Mouse (Mus musculus): ENCODE results near the gene Rasal2. TPM values are rescaled to one million over a fixed set of nuclear protein-coding genes. Genes with fewer than 3 reads are reported as not detected.
A peak's percentile ranks its signal among the peaks of the same experiment; 100 is the strongest.

Rasal2 gene
- total and polyA plus RNA-seq, 3 experiments = 1.5 to 3.2 TPM; not detected in 1

DNA sequence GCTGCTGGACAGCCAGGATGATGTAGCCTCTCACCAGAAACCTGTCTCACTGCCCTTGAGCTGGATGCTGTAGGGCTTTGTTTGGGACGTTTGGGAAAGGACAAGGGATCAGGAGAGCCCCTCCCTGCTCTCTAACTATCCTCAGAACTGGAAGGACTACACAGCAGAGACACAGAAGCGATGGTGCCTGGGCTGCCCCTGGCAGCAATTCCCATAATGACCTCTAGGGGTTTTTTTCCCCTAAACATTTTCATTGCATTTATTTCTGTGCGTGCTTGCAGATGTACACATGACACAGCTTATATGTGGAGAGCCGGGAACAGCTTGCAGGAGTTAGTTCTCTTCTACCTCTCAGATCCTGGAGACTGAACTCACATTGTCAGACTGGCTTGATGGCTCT lies 320.3 kb downstream of the Rasal2 start:
- H3K4me1 ChIP-seq (ENCODE audit: control insufficient read depth in 1 of 2, insufficient read depth in 2 of 2, low read length in 2 of 2) = no peaks in the 10 kb centered on the region
- H3K27me3 ChIP-seq (ENCODE audit: control insufficient read depth in 1 of 2, insufficient read depth in 2 of 2, low read length in 2 of 2) = 0 out of 4 replicates have a peak, but pooled peaks cover 0 to 1% of the 10 kb centered on the region in 2 experiments
- no peaks in the 10 kb centered on the region for H3K9me3 ChIP-seq (replicated peaks; ENCODE audit: insufficient read depth, low read length)
- no peak overlapping the region for H3K9ac ChIP-seq (ENCODE audit: control insufficient read depth, low read depth, low read length, poor library complexity, severe bottlenecking)
- TF ChIP-seq GABPA (IDR thresholded peaks at IDR 0.05; ENCODE audit: low read depth, low read length) (no peak), JUND (IDR thresholded peaks at IDR 0.05; ENCODE audit: low read depth, low read length) (no peak), MYC (IDR thresholded peaks at IDR 0.05; ENCODE audit: low read depth, low read length) (no peak), NRF1 (IDR thresholded peaks at IDR 0.05; ENCODE audit: insufficient read depth, low read depth, low read length, poor library complexity, severe bottlenecking) (no peak), HCFC1 (IDR thresholded peaks at IDR 0.05; ENCODE audit: low read depth, low read length) (no peak), NELFE (IDR thresholded peaks at IDR 0.05; ENCODE audit: low read depth, low read length) (no peak), CHD1 (IDR thresholded peaks at IDR 0.05; ENCODE audit: low read depth, low read length) (no peak), MEF2A (IDR thresholded peaks at IDR 0.05; ENCODE audit: extremely low read depth, insufficient replicate concordance, low read depth, low read length, poor library complexity, severe bottlenecking) (no peak), POLR2A (IDR thresholded peaks at IDR 0.05; ENCODE audit: control insufficient read depth in 1 of 2, insufficient read depth in 1 of 2, low read depth in 1 of 2, low read length in 2 of 2, poor library complexity in 1 of 2) (no peak), ZNF384 (IDR thresholded peaks at IDR 0.05; ENCODE audit: low read depth, low read length) (no peak), TAL1 (IDR thresholded peaks at IDR 0.05; ENCODE audit: low read length) (no peak)
- no peak for DNase-seq (ENCODE audit: low read depth, low spot score)
- no peak overlapping the region for H3K4me3 ChIP-seq (ENCODE audit: control insufficient read depth in 1 of 2, insufficient read depth in 1 of 2, low read depth in 2 of 2, low read length in 2 of 2)
- H3K27ac ChIP-seq (ENCODE audit: control insufficient read depth, low read depth, low read length) = no peak overlapping the region
- H3K79me2 ChIP-seq (ENCODE audit: control insufficient read depth, insufficient read depth, low read length, poor library complexity) = no peaks in the 10 kb centered on the region
- H3K36me3 ChIP-seq (ENCODE audit: control insufficient read depth in 1 of 2, insufficient read depth in 2 of 2, low read length in 2 of 2) = no peaks in the 10 kb centered on the region

DNA sequence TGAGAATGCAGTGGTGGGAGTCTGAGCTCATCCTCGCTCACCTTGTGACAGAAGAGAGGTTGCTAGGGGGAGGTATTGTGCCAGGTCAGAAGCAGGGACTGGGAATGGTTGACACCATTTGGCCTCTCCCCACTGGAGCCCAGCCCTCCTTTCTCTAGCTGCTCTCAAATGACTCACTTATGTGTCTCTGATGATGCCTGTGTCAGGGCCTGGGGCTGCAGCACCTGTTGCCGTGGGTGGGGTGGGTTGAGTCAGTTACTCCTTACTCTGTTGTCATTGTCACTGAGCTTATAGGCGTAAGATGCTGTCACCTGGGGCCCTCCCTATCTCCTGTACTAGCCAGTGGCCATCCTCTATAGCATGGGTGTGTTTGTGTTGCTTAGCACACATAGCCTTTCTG lies 321.6 kb downstream of the Rasal2 start:
- Histone ChIP-seq H3K4me3 (ENCODE audit: control insufficient read depth in 1 of 2, insufficient read depth in 1 of 2, low read depth in 2 of 2, low read length in 2 of 2) (no peak overlapping the region), H3K27ac (ENCODE audit: control insufficient read depth, low read depth, low read length) (no peak overlapping the region), H3K4me1 (ENCODE audit: control insufficient read depth in 1 of 2, insufficient read depth in 2 of 2, low read length in 2 of 2) (no peaks in the 10 kb centered on the region), H3K79me2 (ENCODE audit: control insufficient read depth, insufficient read depth, low read length, poor library complexity) (no peaks in the 10 kb centered on the region), H3K36me3 (ENCODE audit: control insufficient read depth in 1 of 2, insufficient read depth in 2 of 2, low read length in 2 of 2) (no peaks in the 10 kb centered on the region), H3K27me3 (ENCODE audit: control insufficient read depth in 1 of 2, insufficient read depth in 2 of 2, low read length in 2 of 2) (peaks cover 0 to 1% of the 10 kb centered on the region in 2 experiments; a peak in 1 of 4 replicates), H3K9ac (ENCODE audit: control insufficient read depth, low read depth, low read length, poor library complexity, severe bottlenecking) (no peak overlapping the region), H3K9me3 (replicated peaks; ENCODE audit: insufficient read depth, low read length) (no peaks in the 10 kb centered on the region)
- no peak for TF ChIP-seq TAL1 (IDR thresholded peaks at IDR 0.05; ENCODE audit: low read length)
- no peak for DNase-seq (ENCODE audit: low read depth, low spot score)

DNA sequence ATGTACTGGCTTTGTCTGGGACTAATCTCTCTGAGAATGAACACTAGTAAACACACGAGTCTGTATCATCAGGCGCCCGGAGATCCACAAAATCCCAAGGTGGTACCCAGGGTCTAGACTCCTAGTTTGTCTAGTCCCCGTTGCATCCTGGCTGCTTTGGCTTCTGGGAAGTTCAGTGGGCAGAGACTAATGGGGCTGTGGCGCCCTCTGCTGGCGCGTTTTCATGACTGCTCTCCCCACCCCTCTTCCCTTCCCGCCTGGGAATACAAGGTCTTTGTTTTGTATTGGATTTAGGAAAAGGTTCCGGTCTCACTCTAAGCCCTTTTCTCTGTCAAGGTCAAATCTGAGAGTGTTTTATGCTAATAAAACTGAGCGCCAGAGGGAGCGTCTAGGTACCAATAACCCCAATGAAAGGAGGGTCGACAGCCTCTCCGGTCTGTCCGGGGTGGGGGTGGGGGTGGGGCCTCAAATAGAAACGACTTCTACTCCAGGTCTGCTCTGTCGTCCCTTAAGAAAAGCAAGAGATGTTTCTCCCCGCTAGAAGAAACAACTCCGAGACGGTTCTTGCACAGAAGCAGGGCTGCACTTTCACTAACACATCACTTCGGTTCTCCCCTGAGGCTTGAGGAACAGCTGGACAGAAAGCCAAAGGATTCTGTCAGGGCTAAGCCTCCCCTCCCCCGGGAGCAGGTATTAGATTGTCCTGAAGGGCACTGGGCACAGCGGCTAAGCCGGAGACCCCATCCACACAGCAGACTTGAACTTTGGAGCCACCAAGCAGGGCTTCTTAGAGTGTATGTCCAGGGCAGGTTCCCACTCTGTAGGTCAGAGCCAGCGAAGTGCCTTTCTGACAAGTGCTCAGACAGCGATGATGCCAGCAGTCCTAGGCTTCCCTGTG lies 326.0 kb downstream of the Rasal2 start:
- no peak overlapping the region for H3K4me3 ChIP-seq (ENCODE audit: control insufficient read depth in 1 of 2, insufficient read depth in 1 of 2, low read depth in 2 of 2, low read length in 2 of 2)
- DNase-seq (ENCODE audit: low read depth, low spot score) = peak; percentile 45

More for the DNA sequence above, 326.0 kb downstream of the Rasal2 start:
- no peak overlapping the region for H3K27ac ChIP-seq (ENCODE audit: control insufficient read depth, low read depth, low read length)
- H3K9ac ChIP-seq (ENCODE audit: control insufficient read depth, low read depth, low read length, poor library complexity, severe bottlenecking) = no peak overlapping the region
- no peaks in the 10 kb centered on the region for H3K9me3 ChIP-seq (replicated peaks; ENCODE audit: insufficient read depth, low read length)
- no peaks in the 10 kb centered on the region; a peak in 1 of 4 replicates for H3K27me3 ChIP-seq (ENCODE audit: control insufficient read depth in 1 of 2, insufficient read depth in 2 of 2, low read length in 2 of 2)
- H3K4me1 ChIP-seq (ENCODE audit: control insufficient read depth in 1 of 2, insufficient read depth in 2 of 2, low read length in 2 of 2) = 0 out of 4 replicates have a peak, but pooled peaks cover 0 to 3% of the 10 kb centered on the region in 2 experiments
- no peaks in the 10 kb centered on the region for H3K36me3 ChIP-seq (ENCODE audit: control insufficient read depth in 1 of 2, insufficient read depth in 2 of 2, low read length in 2 of 2)
- TF ChIP-seq ZC3H11A (IDR thresholded peaks at IDR 0.05; ENCODE audit: low read depth, low read length) (0 out of 2 replicates have a peak, but pooled peaks have one; percentile 11), RAD21 (IDR thresholded peaks at IDR 0.05; ENCODE audit: low read depth, low read length) (peak; percentile 56), CTCF (IDR thresholded peaks at IDR 0.05 in 2 of 3, conservative IDR thresholded peaks at IDR 0.05 in 1 of 3; ENCODE audit: control insufficient read depth in 1 of 3, insufficient read depth in 1 of 3, low read depth in 2 of 3, low read length in 3 of 3, poor library complexity in 1 of 3, severe bottlenecking in 1 of 3) (peak; percentile 46 to 83 (median 60); a peak in 5 of 6 replicates), HCFC1 (IDR thresholded peaks at IDR 0.05; ENCODE audit: low read depth, low read length) (no peak), SMC3 (IDR thresholded peaks at IDR 0.05; ENCODE audit: low read depth, low read length) (peak; percentile 61)
- H3K79me2 ChIP-seq (ENCODE audit: control insufficient read depth, insufficient read depth, low read length, poor library complexity) = no peaks in the 10 kb centered on the region

Measured in MEL (cell line).